Mouse (Mus musculus) megakaryocyte, embryonic 14.5 days (primary cell): ENCODE data around the gene Fermt3.

ENCODE experiments used
- FLI1 ChIP-seq: IDR thresholded peaks from 2 replicates; pipeline ENCODE4 v1.6.1; 2012; ENCODE audit warnings: low read length, inconsistent platforms, mixed read lengths
- GATA1 ChIP-seq: IDR thresholded peaks from 3 replicates; pipeline ENCODE4 v1.6.1; 2012; ENCODE audit warnings: mixed read lengths, low read length, inconsistent platforms, borderline replicate concordance

- no peak for TF ChIP-seq GATA1
- no peak for TF ChIP-seq FLI1
These were observed 38.5 kb upstream of the Fermt3 start for GRCm38 (mm10) chr19:7057722-7058207.
